Mouse (Mus musculus): ENCODE measurements around the gene Erbb2.

Erbb2 gene

DNA sequence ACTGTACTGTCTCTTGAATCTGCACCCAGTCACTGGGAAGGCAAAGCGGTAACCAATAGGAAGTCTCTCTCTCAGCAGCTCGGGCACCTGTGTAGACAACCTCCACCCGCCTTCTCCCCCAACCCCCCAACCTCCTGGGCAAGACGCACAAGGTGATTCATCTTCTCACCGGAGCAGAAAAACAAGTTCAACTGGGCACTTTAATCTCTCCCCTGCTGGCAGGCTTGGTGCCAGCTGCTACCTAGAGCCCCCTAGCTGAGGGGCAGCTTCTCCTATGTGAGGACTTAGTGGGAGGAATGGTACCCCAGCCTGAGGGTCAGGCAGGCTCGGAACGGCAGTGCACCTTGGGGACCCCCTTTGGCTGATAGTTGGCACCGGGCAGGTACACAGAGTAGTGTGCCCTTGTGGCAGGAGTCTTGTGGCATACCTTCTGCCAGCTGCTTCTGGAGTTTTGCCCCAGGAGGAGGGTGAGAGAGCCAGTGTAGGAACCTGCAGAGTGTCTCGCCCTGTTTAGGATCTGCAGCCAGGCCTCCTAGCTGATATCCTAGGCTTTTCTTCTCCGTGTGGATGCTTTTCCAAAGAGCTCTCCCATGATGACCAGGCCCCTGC, 6.8 kb downstream of the Erbb2 start:
- DNase-seq (ENCODE audit: low spot score) = no peak

DNA sequence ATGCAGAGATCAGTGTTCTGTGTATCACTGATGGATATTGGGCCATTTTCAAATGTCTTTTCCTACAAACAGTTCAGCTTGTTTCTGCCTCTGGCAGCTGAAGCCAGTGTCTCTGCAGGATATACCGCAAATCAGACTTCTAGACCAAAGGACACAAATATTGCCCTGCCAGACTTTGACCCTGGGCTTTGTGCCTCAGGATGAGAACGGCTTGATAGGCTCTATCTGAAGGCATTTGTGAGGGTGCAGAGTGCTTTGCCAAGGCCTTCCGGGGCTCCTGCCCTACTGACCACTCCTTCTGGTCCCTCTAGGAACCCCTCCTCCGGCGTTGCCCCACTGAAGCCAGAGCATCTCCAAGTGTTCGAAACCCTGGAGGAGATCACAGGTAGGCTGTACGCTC, 14.3 kb downstream of the Erbb2 start:
- no peak for DNase-seq (ENCODE audit: low spot score)

DNA sequence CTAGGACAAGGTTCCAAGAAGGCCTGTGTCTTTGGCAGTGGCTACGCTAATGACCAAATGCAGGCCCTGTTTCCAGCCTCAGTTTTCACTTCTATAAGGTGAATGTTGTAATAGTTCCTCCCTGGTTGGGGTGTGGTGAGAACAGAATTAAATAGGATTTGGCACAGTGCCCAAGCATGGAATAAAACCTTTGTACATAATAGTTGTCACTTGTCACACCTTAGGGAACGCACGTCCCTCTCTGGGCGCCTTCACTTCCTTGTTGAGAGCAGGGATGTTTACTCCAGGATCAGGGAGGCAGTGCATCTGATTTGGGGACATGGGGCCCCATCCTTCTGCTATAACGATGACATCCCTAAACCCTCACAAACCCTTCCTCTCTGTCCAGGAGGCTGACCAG, 16.2 kb downstream of the Erbb2 start:
- no peak for DNase-seq (ENCODE audit: low spot score)

DNA sequence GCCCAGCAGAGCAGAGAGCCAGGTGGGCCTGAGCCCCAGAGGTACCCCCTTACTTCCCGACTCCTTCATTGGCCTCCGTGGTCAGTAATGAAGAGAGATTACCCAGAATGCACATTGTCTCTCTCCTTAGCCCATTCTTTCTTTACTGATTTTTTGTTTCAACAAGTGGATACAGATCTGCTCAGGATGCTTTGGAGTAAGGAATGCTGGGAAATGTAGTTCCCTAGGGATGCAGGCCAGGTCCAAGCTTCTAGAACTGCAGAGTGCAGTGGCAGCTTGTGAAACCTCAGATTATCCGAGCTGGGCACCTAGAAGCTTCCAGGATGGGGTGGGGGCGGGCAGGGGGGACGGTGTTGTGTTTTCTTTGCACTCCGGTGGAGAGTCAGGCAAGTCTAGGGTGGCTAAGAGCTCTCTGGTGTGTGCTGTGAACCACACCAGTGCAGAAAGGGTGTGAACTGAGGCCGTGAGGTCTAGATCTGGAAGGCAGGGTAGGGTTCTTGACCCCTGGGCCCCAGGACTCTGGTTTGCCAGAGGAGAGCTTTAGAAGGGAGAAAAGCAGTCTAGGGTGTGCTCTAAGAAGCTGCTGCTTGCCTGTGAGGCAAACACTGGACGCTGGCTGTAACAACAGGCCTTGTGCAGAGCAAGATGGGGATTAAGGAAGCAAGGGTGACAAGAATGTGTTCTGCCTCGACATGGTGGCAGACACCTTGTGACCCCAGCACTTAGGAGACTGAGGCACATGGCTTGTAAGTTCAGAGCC, 19.7 kb downstream of the Erbb2 start:
- DNase-seq (ENCODE audit: low spot score) = no peak

DNA sequence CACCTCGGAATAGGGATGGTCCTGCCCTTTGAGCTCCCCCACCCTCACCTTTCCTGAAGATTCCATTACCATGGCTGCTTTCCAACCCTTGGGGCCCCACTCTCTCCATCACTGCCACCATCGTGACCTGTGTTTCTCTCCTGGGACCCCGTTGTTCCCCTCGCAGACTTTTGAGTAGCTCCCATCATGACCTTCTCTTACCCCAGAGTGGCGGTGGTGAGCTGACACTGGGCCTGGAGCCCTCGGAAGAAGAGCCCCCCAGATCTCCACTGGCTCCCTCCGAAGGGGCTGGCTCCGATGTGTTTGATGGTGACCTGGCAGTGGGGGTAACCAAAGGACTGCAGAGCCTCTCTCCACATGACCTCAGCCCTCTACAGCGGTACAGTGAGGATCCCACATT, 23.5 kb downstream of the Erbb2 start:
- DNase-seq (ENCODE audit: low spot score) = no peak

DNA sequence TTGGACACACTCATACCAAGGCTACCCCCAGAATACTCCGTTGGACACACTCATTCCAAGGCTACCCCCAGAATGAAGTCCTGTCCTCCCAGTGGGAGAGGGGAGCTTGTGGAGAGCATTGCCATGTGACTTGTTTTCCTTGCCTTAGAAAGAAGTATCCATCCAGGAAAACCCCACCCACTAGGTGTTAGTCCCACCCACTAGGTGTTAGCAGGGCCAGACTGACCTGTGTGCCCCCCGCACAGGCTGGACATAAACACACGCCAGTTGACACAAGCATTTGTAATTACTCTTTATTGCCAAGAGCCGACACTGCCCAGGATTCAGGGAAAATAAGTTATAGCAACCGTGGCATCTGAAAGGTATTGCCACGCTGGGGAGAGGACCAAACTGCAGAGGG, 25.2 kb downstream of the Erbb2 start:
- peak; percentile 21 for DNase-seq (ENCODE audit: low spot score)

DNA sequence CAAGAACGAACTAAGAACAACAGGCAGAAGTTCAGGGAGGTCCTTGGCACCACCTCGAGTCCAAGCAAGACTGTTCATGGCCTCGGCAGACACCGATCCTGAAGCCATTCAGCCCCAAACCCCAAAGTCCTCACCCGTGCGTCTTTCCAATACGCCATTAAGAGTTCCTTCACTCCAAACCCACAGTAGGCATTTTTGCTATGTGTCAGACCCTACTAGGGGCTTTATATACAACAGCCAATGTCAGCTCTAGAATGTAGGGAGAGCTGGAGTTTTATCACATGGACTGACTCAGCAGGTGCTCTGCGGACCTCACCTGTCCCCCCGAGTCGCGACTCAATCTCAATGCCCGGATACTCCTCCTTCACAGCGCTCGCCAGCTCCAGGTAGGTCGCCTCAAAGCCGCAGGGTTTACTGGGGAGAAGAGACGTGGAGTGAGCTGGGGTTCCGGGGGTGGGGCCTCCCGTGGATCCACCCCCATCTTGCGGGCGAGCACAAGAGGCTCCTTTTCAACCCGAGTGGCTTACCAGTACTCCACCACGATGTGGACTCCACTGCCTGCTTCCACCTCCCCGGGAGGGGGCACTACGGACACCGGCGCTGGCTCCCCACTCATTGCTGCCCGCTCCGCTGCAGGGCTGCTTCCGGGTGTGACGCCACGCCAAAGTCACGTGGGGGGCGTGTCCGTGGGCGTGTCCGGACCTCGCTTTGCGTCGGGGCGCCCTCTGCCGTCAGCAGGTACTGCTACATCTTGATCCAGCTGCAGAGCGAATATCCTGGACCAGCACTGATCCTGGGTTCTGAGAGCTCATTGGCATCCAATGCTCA, 26.3 kb downstream of the Erbb2 start, which contains the start of gene Mien1:
Gene Mien1, minus strand, starts transcription at position 661 of the 828 bp plus-strand sequence.
- peak; percentile 93 for DNase-seq (ENCODE audit: low spot score)

DNA sequence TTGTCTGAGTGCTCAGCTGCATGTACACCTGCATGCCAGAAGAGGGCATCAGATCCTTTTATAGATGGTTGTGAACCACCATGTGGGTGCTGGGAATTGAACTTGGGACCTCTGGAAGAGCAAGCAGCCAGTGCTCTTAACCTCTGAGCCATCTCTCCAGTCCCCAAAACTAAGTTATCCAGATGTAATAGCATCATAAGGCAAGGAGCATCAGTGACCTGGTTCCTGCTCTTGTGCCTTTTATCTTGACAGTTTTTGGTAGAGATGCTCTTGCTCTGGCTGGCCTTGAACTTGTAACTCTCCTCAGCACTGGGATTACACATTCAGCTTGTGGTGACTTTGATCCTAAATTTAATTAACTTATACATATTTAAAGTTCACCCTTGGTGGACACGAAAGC, 31.4 kb downstream of the Erbb2 start:
- DNase-seq (ENCODE audit: low spot score) = no peak

DNA sequence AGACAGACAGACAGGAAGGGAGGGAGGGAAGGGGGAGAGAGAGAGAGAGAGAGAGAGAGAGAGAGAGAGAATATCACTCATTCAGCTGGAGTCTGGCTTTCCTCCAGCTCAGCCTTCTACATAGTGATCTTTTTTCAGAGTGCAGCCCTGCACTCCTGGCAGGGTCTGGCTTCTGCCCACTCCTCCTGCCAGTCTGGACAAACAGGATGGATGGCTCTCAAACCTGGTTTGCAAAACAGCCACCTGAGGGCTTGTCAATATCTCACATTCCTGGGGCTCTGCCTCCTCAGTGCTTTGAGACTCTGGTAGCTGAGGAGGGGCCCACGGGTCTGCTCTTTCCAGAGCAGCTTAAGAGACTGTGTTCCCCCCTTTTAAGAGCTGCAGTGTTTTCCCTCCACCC, 33.0 kb downstream of the Erbb2 start:
- DNase-seq (ENCODE audit: low spot score) = peak; percentile 10

DNA sequence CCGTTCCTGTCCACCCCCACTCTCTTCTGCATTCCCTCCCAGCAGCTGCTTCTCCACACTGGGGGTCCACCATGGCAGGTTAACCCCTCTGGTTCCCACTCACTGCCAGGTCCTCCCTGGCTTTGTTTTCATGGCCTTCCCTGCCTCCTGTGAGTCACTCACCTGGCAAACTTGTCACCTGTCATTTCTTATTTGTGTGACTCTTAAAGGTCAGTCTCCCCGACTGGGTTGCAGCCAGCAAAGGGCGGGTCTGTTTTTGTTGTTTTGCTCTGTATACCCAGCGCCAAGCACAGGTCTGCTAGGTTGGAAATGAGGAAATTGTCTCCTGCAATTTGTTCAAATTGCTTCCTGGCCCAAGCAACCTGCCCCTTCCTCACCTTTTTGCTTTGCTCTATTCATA, 33.4 kb downstream of the Erbb2 start:
- DNase-seq (ENCODE audit: low spot score) = peak; percentile 33

DNA sequence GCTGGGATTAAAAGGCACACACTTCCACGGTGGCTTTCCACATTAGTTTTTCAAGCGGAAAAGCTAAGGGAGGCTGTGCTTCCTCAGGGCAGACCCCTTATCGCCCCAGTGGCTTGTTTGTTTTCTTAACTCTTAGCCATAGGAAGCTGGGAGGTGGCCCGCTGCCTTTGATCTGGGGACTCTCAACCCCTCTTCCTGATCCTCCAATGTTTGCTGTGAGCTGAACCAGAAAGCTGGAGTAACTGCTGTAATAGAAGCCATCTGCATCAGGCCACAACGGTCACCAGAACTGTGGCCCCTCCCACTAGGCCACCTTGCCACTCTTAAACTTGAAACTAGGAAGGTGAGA, 33.9 kb downstream of the Erbb2 start, which contains the start of gene Grb7:
Gene Grb7, plus strand, starts transcription at position 182 of the 349 bp plus-strand sequence.
- DNase-seq (ENCODE audit: low spot score) = no peak

DNA sequence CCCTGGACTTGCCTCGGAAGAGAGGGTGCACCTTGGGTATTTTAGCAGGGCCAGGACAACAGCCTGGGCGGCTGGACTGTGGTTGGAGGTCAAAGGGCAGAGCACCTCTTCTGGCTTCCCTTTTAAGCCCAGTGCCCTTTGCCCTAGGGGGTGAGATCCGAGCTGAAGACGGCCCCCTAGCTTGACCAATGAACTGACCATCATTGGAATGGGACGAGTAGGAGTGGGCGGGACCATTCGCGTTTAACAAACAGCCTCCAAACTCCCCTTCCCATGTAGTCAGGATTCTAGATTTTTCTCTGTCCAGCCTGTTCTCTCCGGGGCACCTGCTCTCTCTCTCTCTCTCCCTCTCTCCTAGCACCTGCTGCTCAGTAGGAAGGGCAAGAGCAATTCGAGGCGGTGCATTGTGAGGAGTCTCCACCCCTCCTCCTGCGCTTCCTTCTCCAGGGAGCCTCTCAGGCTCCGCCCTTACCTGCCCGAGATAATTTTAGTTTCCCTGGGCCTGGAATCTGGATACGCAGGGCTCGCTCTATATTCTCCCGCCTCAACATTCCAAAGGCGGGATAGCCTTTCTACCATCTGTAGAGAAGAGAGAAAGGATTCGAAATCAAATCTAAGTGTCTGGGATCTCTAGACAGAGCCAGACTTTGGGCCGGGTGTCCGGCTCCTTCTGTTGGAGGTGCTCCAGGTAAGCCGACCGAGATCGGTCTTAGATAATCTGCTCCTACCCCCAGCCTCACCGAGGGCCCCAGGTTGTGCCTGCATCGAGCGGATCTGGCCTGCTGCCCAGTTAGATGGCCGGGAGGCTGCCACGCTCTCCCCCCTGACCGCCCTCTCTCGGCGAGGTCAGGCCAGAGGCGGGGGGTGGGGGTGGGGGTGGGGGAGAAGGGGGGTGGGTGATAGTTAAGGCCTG, 34.5 kb downstream of the Erbb2 start:
- peak; percentile 93 for DNase-seq (ENCODE audit: low spot score)

DNA sequence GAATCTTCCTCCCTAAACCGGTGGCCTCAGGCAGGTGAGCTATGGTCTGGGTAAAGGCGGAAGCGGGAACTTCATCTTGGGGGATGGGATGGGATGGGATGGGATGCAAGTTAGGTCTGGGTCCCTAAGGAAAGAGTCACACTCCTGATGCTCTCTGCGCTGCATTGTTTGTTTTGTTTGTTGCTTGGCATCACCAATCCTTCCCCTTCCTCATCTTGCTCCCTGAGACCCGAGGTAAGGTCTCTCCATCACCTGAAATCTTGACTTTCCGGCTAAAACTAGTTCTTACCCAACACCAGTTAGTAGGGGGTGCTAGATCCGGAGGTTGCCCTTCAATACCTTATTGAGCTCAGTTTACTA, 35.2 kb downstream of the Erbb2 start:
- DNase-seq (ENCODE audit: low spot score) = peak; percentile 55

DNA sequence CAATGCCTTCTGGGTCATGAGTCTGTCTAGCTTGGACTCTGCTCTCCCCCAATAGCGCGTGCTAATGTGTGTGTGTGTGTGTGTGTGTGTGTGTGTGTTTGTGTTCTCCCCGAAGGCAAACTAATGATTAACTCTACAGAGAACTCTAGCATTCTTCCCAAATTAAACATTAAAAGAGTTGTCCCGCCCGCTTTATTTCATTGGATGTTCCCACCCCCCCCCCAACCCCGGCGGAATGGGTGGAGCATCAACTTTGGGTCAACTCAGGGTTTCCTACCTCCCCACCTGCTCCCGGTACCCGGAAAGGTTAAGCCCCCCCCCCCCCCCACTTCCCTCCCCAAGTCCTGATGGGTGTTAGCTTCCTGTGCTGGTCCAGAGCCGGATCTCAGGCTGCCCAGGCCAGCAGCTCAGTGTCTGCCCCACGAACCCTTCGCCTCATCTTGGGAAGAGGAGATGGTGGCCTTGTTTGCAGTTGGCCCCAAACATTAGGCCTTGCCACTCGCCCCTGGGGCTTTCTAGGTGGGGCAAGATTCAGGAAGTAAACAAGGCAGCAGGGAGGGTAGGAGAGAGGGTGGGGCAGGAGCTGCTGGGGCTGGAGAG, 36.0 kb downstream of the Erbb2 start:
- DNase-seq (ENCODE audit: low spot score) = peak; percentile 87

DNA sequence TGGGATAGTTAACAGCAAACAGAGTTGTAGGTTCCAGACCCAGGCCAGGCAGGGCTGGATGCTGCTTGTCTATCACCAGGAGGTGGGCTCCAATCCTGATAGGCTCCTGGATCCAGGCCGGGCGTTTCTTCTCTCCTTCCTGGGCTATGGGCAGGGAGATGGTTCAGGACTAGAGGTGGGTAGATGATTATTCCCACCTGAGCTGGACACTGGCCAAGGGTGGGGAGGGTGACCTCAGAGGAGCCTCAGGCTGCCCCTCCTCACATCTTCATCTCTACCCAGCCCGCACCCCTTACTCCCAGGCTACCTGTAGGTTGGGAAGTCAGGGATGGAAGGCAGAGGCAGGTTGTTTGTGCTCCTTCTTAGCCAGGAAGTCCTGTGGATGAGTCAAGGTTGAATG, 37.1 kb downstream of the Erbb2 start:
- no peak for DNase-seq (ENCODE audit: low spot score)

DNA sequence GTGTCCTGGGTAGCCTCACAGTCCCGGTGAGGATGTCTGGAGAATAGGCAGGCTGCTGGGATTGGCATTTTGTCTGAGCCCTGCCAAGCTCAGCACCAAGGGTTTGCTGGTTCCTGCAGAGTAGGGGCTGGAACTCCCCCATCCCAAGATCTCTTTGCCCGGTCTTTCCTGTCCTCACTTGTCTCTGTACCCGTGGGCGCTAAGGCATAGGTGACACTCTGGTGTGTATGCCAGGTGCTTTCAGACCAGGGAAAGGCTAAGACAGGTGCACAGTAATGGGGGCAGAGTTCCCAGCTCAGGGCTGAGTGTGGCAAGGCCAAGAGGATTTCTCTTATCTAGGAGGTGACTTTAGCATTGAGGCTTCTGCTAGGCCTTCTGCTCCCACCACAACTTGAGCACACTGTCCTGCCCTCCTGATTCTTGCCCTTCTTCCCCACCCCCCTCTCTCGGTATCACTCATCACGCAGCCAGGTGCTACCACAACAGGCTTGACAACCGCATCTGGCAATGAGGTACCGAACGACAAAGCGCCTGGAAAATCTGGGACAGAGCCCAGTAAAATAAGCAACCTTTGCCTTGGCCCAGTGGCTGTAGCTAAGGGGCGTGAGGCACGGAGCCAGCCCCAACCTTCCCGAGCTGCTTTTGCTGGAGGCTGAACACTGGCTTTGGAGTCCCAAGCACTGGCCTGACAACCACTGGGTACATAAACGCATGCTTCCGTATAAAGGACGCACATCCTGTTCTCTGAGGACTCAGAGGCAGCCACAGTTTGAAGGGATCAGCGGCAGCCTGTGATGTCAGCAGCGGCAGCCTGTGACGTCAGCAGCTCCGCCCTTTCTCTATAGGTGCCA, 37.9 kb downstream of the Erbb2 start:
- no peak for DNase-seq (ENCODE audit: low spot score)

DNA sequence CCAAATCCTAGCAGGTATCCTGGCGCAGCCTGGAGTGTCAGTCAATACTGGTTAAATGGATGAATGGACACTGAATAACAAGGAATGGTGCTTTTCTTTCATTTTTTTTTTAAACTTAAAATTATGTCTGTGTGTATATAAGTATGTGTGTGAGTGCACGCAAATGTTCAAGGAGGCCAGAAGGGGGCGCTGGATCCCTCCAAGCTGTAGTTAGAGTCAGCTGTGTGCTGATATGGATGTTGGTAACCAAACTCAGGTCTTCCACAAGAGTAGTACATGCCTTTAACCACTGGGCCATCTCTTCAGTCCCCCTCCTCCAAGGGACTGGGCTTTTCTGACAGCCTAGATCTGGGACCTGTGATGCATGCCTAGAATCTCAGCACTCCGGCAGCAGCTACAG, 43.2 kb downstream of the Erbb2 start:
- no peak for DNase-seq (ENCODE audit: low spot score)

DNA sequence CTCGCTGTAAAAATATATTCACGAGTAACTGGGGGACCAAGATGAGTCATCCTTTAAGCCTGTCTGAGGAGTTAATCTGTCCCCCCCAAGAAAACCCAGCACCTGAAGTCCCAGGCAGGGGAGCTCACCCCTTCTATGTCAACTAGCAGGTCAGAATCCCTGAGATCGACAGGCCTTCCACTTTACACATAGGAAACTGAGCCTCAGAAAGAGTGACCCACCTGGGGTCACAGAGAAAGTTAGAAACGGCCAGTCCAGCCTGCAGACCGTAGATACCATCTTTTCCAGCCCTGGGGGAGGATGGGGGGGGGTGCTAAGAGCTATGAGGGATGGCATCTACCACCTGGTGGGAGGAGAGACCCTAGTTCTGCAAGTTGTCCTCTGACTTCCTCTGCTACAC, 44.3 kb downstream of the Erbb2 start:
- peak; percentile 18 for DNase-seq (ENCODE audit: low spot score)

DNA sequence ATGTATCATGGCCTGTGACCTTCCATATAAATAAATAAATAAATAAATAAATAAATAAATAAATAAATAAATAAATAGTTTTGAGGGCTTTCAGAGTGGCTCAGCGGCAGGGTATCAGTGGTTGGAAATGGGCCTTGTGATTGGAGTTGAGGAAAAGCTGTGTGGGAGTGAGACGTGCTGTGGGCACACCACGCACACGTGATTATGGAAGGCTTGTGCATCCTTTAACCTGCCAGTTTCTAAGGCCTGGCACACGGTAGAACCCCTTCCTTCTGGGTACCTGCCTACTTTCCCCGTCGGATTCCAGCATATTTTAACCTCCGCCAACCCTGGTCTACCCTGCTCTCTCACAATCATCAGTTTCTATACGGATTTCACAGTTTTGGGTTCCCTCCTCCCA, 44.7 kb downstream of the Erbb2 start:
- DNase-seq (ENCODE audit: low spot score) = no peak

DNA sequence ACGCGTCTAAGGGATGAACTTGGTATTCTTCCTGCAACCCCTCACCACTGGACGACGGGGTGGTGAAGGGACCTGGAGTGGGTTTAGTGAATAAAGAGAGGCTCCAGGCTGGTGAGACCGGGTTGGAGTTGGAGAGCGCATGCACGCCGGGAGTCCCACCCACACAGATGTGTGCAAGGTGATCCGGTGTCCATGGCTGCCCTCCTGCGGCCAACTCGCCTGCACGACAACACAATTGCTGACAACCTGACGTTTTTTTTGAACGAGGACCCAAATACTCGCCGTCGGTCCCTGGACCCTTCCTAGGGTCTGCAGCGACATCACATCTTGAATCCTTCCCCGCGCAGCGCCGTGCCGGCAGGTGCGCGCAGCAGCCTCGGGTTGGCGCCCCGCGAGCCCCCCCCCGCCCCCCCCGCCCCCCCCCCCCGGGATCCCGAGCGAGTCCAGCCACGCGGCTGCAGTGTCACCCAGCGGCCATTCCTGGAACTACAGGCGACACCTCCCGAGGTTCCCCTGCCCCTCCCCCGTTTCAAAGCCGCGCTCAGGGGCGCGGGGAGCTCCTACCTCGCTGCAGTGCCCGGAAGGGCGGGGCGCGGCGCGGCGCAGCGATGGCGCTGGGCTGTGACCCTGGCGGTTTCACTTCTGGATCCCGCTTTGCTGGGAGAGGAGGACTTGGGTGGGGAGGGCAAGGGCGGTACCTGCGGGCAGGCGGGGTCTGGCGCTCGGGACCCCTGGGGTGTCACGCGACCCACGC, 45.3 kb downstream of the Erbb2 start:
- peak; percentile 88 for DNase-seq (ENCODE audit: low spot score)
